Mouse (Mus musculus): ENCODE results near the gene Ptprcap.

DNA sequence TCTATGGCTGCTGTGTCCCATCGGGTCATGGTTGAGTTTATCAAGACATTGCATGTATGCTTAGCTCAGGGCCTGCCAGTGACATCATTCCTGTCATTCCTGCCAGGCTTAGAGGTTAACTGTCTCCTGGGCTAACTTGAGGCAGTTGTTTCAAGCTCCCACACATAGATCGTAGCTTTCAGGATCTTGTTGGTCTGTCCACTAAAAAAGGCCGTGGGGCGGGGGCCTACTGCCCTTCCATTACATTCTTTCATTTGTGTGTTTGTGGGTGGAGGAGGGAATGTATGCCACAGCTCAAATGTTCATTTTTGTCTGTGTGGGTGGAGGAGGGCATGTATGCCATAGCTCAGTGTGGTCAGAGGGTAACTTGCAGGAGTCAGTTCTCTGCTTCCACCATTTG lies 23.3 kb upstream of the Ptprcap start:
- TF ChIP-seq POLR2A (IDR thresholded peaks at IDR 0.05; ENCODE audit: control insufficient read depth, extremely low read depth, insufficient read depth, low read length, poor library complexity) (no peak), CTCF (IDR thresholded peaks at IDR 0.05; ENCODE audit: borderline replicate concordance, control insufficient read depth, extremely low read depth, insufficient read depth, low read length, poor library complexity) (no peak)

Measured in thymus, adult 2 months (tissue).